Mouse (Mus musculus) embryo, embryonic 10.5 days (tissue): ENCODE data around the gene Ybey.

ENCODE experiments used
- DNase-seq: peaks from one replicate; pipeline ENCODE4 v3.0.0-alpha.2; 2015; ENCODE audit warnings: low spot score

Ybey gene

GRCm38 (mm10) chr10:76442178-76443088, 26.5 kb downstream of the Ybey start, which contains the start of gene Pcnt:
TSS of gene Pcnt (minus strand) at chr10:76442786.
- DNase-seq, result peak; percentile 98

- no peak for DNase-seq
These were observed 28.6 kb downstream of the Ybey start, which contains the start of gene AC141477.1 for GRCm38 (mm10) chr10:76440281-76440680. TSS of gene AC141477.1 (minus strand) at chr10:76440444.

- no peak for DNase-seq
These were observed 29.6 kb downstream of the Ybey start for GRCm38 (mm10) chr10:76439107-76439890.

- DNase-seq, result no peak
These were observed 35.0 kb downstream of the Ybey start for GRCm38 (mm10) chr10:76433925-76434324.

- DNase-seq, result no peak
These were observed 43.2 kb downstream of the Ybey start for GRCm38 (mm10) chr10:76425674-76426073.

- DNase-seq, result no peak
These were observed 52.1 kb downstream of the Ybey start for GRCm38 (mm10) chr10:76416811-76417210.
